Mouse (Mus musculus) cerebellum, postnatal 25 days (tissue): ENCODE data around the gene Plxnd1.

ENCODE experiments used
- DNase-seq, 2 experiments: peaks; one replicate each; pipeline ENCODE4 v3.0.0; 2021; ENCODE audit warnings: mixed read lengths in 2 of 2

The Plxnd1 gene

DNA sequence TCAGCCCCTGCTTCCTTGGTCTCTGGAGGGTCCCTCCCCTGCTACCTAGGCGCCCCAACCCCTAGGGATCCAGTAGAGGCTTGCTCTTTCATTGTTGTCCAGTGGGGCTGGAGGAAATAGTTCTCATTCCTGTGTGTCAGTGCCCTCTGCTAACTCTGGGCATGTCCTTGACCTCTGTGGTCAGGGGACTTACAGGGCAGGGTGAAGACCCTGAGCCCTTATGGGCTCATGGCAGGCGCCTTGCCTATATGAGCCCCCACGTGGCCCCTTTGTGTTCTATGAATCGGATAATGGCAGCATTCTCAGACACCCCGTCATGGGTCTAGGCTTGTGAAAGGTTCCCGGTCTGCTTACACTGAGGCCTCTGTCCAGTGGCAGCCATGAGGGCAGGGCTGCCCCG, 4.0 kb upstream of the Plxnd1 start:
- no peak for DNase-seq

DNA sequence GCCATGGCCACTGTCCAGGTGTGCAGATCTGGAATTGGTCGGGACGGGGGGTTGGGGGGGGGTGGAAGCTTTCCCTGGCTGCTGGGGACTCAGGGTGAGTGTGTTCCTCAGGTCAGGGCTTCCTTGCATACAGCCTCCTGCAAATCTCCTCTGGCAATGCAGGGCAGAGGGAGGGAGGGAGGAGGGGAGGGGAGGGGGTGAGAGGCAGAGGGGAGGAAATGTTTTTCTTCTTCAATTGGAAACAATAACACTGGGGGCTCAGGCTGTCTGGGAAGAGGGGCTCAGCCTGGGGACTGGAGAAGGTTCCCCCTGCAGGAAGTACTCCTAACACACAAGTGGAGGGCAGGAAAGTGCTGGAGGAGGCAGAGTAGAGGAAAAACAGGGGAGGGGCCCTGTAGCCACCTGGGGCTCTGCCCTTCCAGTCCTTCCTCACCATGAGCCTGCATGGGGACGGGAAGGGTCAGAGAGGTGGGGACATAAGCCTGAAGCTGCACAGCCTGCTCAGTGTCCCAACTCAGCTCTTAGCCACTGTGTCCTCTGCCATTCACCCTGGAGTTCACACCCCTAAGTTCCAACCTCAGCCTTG, 3.0 kb upstream of the Plxnd1 start:
- no peak for DNase-seq

DNA sequence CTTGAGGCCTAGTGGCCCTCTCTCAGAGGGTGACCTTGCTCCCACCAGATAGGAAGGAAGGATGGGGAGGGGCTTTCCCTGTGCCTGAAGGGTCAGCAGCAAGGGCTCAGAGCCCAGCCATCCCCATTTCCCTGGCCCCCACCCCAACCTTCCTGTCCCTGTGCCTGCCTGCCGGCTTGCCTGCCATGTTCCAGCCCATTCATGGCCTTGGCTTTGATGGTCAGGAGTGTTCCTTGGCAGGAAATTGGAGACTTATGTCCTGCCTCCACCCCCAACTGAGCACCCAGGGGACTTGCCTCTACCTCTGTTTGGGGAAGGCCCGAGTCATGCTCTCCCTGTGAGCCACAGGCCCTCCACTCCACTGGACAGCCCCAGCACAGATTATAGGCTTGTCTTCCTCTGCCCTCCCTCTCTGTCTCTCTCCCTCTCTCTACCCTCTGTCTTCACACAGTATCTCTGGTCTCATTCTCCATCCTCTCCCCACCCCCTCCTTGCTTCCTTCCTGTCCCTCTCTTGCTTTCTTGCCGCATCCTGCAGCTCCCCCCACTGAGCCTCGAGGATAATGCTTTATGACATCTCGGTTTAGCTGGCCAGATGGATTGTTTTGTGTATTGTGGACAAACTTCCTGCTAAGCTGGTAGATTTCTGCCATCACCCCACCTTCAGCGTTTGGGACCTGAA, 1.5 kb upstream of the Plxnd1 start:
- DNase-seq: peak in 1 of 2 experiments; percentile 50

DNA sequence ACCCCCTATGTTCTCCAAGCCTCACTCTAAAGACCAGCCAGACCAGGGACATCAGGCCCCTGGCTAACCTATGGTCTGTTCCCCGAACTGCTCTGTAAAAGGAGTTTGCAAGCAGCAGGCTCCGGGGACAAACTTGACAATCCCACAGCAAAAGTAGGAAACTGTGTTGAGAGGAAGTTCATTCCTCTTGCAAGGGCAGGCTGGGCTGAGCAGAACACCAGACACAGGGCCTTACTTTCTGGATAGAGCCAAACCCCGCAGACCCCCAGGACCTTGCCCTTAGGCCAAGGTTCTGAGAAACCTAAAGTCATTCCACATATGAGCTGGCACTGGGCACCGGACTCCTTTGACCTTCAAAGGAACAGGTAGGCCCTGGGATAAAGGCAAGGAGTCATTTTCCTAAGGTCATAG, 731 bp upstream of the Plxnd1 start:
- no peak for DNase-seq

DNA sequence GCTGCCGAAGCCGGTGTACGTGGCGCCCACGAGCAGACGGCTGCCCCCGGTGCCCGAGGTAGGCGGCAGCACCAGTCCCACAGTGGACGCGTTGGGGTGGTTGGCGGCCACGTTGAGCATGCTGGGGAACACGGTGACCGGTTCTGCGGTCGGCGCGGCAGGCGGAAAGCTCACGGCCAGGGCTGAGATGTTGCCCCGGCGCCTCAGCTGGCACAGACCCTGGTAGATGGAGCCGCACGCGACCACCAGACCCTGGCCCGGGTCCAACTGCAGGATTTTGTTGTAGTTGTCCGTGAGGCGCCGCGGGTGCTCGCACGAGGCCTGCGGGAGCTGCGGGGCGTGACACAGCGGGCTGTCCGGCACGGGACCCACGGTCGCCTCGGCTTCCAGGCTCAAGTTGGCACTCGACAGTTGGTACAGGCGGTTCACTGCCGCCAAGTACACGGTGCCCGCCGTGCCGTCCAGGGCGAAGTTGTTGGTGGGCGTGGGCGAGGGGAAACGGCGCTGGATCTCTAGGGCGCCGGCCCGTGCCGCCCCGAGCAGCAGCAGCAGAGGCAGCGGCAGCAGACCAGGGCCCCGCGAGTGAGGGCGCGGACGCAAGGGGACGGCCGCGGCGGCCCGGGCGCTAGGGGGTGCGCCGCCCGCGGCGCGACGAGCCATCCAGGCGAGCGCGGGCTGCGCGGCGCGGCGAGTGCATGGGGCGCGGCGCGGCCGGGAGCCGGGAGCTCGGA, 494 bp downstream of the Plxnd1 start:
- DNase-seq: peak; percentile 41 to 56

DNA sequence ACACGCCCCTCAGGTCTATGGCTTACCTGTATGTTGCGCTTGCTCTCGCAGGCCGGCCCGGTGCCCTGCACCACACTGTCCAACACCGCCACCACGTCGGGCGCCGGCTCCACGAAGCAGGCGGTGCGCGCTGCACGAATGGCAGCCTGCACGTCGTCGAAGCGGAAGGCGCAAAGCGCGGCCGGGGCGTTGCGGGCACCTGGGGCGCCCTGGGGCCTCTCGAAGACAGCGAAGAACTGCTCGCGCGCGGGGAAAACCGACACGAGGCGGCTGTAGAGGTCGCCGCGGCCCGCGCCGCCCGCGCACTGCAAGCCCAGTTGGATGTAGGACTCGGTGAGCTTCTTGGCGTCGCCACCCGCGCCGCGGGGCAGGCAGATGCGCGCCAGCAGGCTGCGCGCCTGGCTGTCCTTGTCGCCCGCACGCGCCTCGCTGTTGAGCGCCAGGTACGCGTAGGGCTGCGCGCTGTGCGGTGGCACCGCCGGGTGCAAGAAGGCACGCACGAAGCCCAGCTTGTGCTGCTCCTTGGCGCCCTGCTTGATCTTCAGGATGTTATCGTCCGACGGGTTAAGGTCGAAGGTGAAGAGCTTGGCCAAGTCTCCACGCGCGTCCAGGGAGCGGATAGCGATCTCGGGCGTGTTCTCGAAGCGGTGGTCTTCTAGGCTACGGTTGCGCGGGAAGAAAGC, 1.2 kb downstream of the Plxnd1 start:
- DNase-seq: peak in 1 of 2 experiments; percentile 52

DNA sequence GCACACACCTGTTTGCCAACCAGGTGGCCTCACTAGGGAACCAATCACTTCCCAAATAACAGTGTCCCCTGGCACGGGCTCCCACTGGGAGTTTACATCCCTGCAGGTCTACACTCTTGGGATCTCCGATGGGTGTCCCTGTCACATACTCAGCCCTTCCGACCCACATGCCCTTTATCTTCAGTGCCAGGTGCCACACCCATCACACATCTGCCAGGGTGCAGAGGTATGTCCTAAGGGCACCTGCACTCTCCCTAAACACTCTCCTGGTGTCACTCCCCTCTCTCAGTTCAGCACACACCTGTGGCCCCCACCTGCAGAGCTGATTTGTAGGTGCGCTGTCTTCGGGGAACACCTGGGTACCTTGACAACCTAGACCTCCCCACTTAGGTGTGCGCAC, 1.8 kb downstream of the Plxnd1 start:
- DNase-seq: no peak

DNA sequence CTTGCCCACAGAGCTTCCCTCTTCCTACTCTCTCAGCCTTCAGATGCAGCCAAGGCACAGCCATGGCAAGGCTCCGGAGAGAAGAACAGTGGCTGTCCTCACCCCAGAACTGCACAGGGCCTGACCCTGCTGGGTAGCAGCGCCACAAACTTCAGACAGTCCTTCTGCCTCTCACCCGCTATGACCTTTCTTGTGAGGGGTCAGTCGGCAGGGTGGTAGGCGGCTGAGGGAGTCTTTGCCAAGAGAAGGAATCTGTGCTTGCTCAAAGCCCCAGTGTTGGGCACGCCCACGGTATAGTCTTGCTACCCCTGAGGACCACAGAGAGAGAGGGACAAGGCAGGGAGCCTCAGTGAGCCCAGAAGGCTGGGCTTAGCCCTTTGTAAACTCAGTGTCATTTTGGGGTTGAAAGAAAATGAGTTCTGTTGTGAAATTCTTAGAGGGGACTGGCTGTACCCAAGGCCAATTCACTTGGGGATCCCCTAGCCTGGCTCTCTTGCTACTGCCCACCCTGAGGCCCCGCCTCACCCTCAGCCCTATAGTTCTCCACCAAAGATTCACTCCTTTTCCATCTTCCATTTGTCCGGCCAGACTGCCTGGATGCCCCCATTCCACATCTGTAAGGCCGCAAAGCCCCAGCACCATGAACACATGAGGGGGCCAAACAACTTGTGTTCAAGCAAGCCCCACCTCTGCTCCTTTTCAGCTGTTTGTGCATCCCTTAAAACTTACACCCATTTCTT, 2.8 kb downstream of the Plxnd1 start:
- no peak for DNase-seq

DNA sequence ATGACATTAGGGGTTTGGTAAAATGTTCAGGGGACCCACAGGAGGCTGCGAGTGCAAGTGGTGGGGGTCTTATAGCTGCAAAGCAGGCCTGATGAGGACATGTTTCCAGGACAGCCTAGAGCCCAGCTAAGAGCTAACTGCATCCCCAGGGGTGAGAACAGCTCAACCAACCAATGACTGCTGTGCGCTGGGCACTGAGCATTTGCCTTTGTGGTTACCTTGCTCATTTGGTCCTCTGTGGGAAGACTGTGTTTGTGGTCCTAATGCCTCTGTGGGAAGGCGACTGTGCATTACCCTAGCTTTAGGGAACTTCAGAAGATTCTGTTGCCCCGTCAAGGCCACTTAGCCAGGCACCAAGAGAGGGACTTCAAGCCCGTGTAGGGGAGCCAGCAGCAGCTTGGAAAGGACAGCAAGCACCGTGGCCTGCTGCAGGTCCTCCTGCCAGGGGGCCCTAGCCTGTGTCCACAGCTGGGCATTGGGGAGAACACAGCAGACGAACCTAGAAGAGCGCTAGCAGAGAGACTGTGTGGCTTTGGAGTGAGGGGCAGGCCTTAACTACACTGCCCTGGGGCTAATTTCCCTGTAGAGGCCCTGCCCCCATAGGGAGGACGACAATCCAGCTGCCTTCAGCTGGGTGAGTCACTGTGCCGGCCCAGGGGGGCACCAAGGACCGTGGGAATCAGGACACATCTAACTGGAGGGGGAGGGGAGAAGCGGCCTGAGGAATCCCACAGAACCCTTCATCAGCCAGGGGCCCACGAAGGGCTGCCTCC, 3.5 kb downstream of the Plxnd1 start:
- DNase-seq: no peak

DNA sequence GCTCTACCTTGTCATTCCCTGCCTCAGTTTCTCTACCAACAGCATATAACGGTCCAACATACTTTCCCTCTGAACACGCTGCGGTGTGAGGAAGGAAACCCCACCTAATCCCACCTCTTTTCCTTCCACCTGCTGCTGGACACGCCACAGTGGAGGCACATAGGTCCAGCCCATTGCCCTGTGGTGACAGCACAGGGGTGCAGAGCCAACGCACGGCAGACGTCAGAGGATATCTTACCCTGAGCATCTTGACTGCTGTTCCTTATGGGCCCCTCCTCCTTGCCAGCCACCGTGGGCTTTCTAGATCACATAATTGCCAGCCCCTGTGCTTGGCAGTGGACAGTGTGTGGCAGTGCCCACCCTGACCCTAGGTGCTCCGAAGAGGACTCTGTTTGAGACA, 4.3 kb downstream of the Plxnd1 start:
- DNase-seq: no peak

DNA sequence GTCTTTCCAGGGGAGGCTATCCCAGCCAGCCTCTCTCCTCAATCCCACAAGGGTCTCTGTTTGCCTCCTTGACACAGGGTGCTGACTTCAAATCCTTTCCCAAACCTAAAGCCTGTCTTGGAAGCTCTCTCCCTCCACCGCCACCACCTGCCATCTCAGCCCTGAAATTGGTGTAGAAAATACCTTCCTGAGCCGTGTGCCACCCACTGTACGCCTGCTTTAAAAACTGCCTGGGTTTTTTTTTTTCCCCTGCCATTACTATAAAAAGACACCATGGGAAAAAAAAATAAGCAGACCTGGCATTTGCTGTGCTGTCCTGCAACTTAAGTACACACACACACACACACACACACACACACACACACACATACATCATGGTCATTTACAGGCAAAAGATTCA, 4.7 kb downstream of the Plxnd1 start:
- DNase-seq: no peak

DNA sequence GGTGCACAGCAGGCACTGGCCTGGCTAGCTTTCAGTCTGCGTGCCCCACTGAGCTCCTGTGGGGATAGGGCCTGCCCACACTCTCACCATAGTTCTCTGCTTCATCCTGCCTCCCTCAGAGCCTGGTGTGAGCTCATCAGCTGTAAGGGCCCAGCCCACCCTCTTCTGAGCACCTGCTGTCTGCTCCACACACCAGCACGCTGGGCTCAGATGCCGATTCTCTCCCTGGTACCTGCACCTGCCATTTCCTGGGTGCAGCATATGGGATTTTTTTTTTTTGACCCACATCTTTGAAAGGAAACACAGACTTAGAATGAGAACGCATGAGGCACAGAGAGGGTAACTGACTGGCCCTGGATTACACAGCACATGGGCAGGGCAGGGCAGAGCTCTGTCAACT, 5.2 kb downstream of the Plxnd1 start:
- no peak for DNase-seq

DNA sequence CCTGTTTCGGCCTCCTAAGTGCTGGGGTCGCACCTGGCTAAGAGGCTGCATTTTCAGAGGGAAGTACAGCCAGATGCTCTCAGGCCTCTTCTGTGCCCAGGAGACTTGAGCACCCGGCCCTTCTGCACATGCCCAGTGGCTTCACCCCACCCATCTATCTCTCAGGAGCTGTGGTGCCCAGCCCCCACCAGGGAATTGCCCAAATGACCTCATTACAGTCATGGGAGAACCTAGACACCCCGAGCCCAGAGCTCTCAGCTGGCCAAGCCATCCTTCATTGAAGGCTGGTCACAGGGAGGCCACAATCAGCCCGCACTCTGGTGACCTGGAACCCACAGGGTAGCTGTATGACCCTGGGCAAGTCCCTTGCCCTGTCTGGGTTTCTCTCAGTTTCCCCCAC, 5.8 kb downstream of the Plxnd1 start:
- DNase-seq: no peak

DNA sequence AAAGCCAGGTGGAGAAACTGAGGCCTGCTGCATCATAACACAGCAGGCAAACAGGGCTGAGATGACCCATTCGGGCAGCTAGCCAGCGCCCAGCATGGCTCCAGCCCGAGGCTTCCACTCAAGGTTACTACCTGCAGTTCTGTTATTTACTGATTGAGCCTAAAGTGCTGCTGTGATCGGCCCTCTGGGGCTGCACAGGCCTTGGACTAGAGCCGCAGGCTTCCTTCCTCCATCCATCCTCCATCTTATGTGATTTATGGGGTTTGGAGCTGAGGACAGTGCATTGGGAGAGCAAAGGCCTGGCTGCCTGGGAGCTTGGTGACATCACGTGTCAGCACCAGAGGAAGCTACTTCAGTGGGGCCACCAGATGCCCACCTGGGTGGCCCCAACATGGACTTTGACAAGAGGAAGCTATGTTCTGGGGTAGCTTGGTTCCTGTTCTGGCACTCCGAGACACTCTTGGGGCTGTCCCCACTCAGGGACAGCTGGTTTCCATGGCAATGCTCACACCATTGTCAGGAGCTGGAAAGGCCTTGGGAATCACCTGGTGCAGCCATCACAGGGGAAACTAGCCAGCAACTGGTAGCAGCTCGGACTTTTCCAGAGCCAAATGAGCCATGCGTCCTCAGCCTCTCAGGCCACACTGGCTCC, 7.6 kb downstream of the Plxnd1 start:
- peak; percentile 45 to 57 for DNase-seq

DNA sequence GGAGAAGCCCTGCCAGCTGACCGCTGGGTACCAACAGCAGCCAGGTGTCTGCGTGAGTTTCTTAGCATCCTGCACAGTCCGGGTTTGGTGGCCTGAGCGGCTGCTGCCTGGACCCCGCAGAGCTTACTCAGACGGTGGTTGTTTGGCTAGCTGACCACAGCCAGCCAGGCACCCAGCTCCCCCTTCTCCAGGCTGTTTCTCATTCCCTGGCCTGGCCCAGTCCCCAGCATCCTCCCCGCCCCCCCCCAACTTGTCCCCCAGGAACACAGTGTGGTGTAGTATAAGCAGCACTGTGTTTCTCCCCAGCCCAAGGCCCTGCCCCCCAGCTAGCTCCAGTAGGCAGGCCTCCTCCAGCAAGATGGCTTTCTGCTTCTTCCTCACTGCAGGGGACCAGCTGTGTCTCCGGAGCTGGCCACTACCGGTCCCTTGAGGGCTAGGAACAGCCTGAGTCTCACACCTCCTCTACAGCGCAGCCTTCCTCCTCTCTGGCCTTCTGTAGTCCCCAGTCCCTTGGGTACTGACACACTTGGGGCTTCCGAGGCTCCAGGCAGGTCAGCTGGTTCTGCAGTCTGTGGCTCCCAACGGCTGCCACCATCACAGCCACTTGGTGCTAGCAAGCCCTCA, 8.2 kb downstream of the Plxnd1 start:
- DNase-seq: no peak

DNA sequence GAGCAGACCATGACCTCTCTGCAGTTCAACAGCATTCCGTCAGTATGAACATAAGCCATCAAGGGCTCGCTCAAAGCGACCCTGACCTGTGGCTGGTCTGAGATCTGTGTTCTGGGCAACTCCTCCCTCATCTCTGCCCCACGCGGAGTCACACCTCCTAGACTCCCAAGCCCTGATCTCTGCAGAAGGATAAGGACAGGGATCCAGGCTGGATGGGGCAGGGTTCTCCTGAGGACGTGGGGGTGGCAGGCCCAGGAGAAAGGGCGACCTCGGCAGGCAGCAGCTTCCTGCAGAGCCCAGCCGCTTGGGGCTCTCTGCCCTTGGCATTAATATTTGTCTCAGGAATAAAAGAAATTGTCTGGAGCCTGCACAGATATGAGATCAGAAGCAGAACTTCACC, 9.2 kb downstream of the Plxnd1 start:
- no peak for DNase-seq

DNA sequence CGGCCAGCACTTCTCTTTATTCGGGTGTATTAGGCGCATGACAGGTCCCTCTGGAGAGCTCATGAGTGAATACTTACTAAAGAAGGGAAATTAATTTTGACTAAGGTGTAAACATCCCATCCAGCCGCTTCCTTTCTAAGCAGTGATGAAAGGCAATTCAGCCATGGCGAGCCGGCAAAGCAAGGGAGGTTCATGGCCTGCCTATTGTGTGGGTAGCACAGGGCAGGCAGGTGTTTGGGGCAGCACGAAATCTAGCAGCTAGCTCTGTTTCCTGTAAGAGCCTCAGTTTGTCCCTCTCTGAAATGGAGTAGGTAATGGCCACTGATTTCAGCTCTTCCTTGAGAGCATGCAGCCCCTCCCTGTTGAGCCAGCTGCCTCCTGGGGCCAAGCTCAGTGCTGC, 10.2 kb downstream of the Plxnd1 start:
- no peak for DNase-seq

DNA sequence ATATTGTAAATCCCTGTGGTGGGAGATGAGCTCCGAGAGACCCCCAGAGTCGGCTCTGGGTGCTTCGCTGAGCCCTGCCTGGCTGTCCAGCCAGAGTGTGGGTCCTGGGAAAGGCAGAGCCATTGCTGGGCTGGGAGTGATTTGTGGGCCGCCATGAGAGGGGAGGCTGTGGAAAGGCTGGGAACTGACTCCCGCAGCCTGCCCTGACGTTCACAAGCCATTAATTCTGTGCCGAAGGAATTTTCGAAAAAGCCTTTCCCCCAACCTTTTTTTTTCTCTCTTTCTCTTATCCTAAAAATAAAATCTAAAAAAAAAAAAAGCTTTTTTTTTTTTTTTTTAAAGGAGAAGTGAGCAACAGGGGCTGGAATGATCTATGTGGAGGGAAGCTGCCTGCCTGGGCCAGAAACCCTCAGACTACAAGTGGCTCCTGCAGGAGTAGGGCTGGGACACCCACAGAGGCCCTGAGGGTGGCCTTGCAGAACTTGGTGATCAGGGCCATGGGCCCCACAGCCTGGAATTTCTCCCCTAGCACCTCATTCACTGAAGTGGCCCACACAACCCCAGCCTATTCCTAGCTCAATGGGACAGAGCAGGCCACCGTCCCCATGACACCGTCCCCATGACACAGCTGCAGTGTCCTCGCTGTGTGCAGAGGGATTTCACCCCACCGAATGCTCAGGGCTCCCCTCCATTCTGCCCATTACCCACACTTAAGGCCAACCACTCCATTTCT, 11.3 kb downstream of the Plxnd1 start:
- no peak for DNase-seq

DNA sequence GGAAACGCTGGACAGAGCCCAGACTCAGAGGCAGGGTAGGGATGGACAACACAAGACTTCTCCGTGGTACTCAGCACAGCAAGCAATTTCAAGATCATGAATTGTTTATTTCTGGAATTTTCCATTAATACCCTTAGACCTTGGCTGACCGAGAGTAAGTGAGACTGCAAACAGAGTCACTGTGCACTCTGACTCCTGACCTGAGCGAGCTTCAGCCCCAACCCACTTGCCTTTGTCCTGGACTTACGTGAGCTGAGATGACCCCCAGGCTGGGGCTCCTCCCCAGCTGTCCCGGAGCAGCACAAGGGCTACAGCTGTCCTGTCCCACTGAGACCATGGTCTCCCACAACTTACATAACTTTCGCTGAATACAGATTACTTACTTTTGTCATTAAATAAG, 11.9 kb downstream of the Plxnd1 start:
- DNase-seq: no peak

DNA sequence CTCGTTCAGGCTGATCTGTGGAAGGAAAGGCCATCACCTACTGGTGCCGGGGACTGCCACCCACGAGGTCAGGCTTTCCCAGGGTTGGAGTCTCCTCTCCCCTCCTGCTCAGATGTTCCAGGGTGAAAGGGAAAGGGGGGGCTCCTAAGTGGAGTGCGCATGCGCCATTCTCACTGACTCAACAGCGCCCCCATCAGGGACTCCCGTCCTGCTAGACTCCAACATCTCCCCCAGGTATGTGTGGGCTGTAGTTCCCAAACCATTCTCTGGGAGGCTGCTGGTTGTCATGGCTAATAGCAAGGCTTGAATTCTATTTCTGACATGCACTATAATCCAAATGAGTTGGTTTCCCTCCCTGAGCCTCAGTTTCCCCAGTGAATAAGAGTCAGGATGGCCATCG, 16.2 kb downstream of the Plxnd1 start:
- no peak for DNase-seq
